Mouse (Mus musculus): ENCODE measurements around the gene Col5a3. TPM values are rescaled to one million over a fixed set of nuclear protein-coding genes. Genes with fewer than 3 reads are reported as not detected.
A peak's percentile ranks its signal among the peaks of the same experiment; 100 is the strongest.

Gene Col5a3
- polyA plus RNA-seq, 1 experiment from 2014 or later, result 1.2 TPM

DNA sequence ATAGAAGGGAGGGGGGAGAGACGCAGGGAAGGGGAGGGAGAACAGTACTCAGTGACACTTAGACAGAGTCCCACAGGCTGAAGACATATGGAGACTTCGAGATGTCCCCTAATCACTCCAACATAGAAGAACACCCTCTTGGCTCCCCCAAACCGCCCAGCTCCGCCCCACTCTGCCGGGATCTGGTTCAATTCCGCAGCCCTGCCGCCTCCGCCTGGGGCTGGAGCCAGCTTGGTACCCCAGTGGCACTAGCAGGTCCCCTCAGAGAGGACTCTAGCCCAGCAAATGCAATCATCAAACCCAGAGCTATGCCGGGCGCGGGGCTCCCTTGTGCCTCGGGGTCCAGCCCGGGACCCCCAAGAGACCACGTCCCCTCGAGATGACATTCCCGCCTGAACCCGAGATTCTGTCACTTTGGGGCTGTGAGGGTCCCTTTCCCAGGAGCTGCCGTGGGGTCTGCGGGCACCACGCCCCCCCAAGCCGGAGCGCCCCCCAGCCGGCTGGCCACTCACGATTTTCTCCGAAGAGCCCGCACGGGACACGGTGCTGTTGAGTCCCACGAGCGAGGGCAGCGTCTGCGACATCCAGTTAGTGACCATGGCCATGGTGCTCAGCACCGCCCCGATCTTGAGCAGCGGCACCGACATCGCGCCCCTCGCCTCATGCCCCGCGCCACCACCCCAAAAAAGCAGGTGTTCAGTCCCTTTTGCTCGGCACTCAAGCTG is 88.6 kb downstream of the Col5a3 start:
- no peaks in the 10 kb centered on the region for H3K36me3 ChIP-seq
- peaks cover 21% of the 10 kb centered on the region for H3K4me1 ChIP-seq
- 0 out of 2 replicates have a peak, but pooled peaks have one; percentile 32 for ATAC-seq (ENCODE audit: insufficient number of reproducible peaks, insufficient read depth, low FRiP score, low TSS enrichment)
- WGBS, result 3% methylated on average over 42 of the region's 42 CpGs
- H3K27ac ChIP-seq, result no peak overlapping the region
- peaks cover 65% of the 10 kb centered on the region for H3K27me3 ChIP-seq
- peak overlapping the region; percentile 99 for H3K4me2 ChIP-seq (replicated peaks)
- H3K9ac ChIP-seq, result peak overlapping the region; percentile 60
- no peaks in the 10 kb centered on the region for H3K9me3 ChIP-seq
- peak overlapping the region; percentile 54 for H3K4me3 ChIP-seq

DNA sequence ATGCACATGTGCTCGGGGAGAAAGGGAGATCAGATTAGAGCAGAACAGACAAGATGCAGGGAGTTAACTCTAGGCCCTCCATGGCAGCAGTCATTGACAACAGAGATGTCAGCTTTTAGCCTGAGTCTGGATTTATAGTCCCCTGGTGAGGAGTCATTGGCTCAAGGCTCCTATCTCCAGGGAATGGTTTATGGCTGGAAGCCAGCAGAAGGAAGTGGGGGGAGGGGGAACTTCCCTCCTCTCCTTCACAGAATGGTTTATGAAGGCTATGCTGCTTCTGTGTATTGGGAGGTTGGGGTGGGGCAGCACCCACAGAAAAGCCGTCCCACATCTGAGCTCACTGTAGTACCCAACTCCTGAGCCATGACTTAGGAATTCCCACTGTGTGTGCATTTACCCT is 93.3 kb downstream of the Col5a3 start:
- Histone ChIP-seq H3K36me3 (no peaks in the 10 kb centered on the region), H3K27me3 (peaks cover 34% of the 10 kb centered on the region), H3K4me2 (replicated peaks) (no peak overlapping the region), H3K4me3 (no peak overlapping the region), H3K9me3 (no peaks in the 10 kb centered on the region), H3K9ac (no peak overlapping the region), H3K4me1 (peaks cover 5% of the 10 kb centered on the region), H3K27ac (no peak overlapping the region)
- ATAC-seq (ENCODE audit: insufficient number of reproducible peaks, insufficient read depth, low FRiP score, low TSS enrichment), result no peak
- WGBS, result 67% methylated on average over 2 of the region's 2 CpGs

Other genes starting within 250 kb of the Col5a3 start
- 26.7 and 26.8 TPM in 2 replicates for gene Zfp846, start 233.8 kb downstream of the Col5a3 start, polyA plus RNA-seq (2016; fragmentation: Nextera tagmentation; extraction: Ambion mirVana)
- 409 and 415 TPM in 2 replicates for gene Ubl5, start 172.2 kb downstream of the Col5a3 start, polyA plus RNA-seq (2016; fragmentation: Nextera tagmentation; extraction: Ambion mirVana)
- gene Fbxl12, start 170.3 kb downstream of the Col5a3 start, polyA plus RNA-seq (2016; fragmentation: Nextera tagmentation; extraction: Ambion mirVana), result 20.1 and 21.5 TPM in 2 replicates
- 50.8 and 51.6 TPM in 2 replicates for gene Pin1, start 163.0 kb downstream of the Col5a3 start, polyA plus RNA-seq (2016; fragmentation: Nextera tagmentation; extraction: Ambion mirVana)
- 9.5 and 10.4 TPM in 2 replicates for gene Olfm2, start 68.7 kb downstream of the Col5a3 start, polyA plus RNA-seq (2016; fragmentation: Nextera tagmentation; extraction: Ambion mirVana)
- not detected in 2 replicates for gene Rdh8, start 3.4 kb upstream of the Col5a3 start, polyA plus RNA-seq (2016; fragmentation: Nextera tagmentation; extraction: Ambion mirVana)
- 3.0 and 3.9 TPM in 2 replicates for gene A230050P20Rik, start 53.6 kb upstream of the Col5a3 start, polyA plus RNA-seq (2016; fragmentation: Nextera tagmentation; extraction: Ambion mirVana)
- gene Angptl6, start 64.7 kb upstream of the Col5a3 start, polyA plus RNA-seq (2016; fragmentation: Nextera tagmentation; extraction: Ambion mirVana), result 3.5 and 3.7 TPM in 2 replicates
- 75.0 and 79.3 TPM in 2 replicates for gene Ppan, start 73.1 kb upstream of the Col5a3 start, polyA plus RNA-seq (2016; fragmentation: Nextera tagmentation; extraction: Ambion mirVana)
- 330 and 337 TPM in 2 replicates for gene Eif3g, start 83.6 kb upstream of the Col5a3 start, polyA plus RNA-seq (2016; fragmentation: Nextera tagmentation; extraction: Ambion mirVana)
- 122 and 124 TPM in 2 replicates for gene Dnmt1, start 144.8 kb upstream of the Col5a3 start, polyA plus RNA-seq (2016; fragmentation: Nextera tagmentation; extraction: Ambion mirVana)
- 48.7 and 53.0 TPM in 2 replicates for gene S1pr2, start 161.7 kb upstream of the Col5a3 start, polyA plus RNA-seq (2016; fragmentation: Nextera tagmentation; extraction: Ambion mirVana)
- gene Mrpl4, start 187.7 kb upstream of the Col5a3 start, polyA plus RNA-seq (2016; fragmentation: Nextera tagmentation; extraction: Ambion mirVana), result 128 TPM in 2 replicates
- 8.6 and 9.0 TPM in 2 replicates for gene Icam1, start 200.9 kb upstream of the Col5a3 start, polyA plus RNA-seq (2016; fragmentation: Nextera tagmentation; extraction: Ambion mirVana)
- 1.6 and 2.5 TPM in 2 replicates for gene Icam4, start 214.3 kb upstream of the Col5a3 start, polyA plus RNA-seq (2016; fragmentation: Nextera tagmentation; extraction: Ambion mirVana)
- 0.14 and 0.23 TPM in 2 replicates for gene Icam5, start 217.0 kb upstream of the Col5a3 start, polyA plus RNA-seq (2016; fragmentation: Nextera tagmentation; extraction: Ambion mirVana)

All from embryonic facial prominence, embryonic 12.5 days (tissue).